Mouse (Mus musculus) cerebellum, adult 9-11 months (tissue): ENCODE results near the gene Csrp1.

Source experiments
- DNase-seq: peaks from one replicate; pipeline ENCODE4 v3.0.0; 2022

Gene Csrp1

GRCm38 (mm10) chr1:135698451-135698921 lies 21.4 kb upstream of the Csrp1 start:
- no peak for DNase-seq

GRCm38 (mm10) chr1:135698996-135699705 lies 20.7 kb upstream of the Csrp1 start:
- no peak for DNase-seq

- no peak for DNase-seq
Observed at GRCm38 (mm10) chr1:135699892-135700291, 20.0 kb upstream of the Csrp1 start.

GRCm38 (mm10) chr1:135700605-135701004 lies 19.3 kb upstream of the Csrp1 start:
- DNase-seq, result no peak

GRCm38 (mm10) chr1:135701314-135701713 lies 18.5 kb upstream of the Csrp1 start:
- no peak for DNase-seq

- DNase-seq, result no peak
Observed at GRCm38 (mm10) chr1:135702722-135703121, 17.1 kb upstream of the Csrp1 start.

GRCm38 (mm10) chr1:135704317-135704821 lies 15.5 kb upstream of the Csrp1 start:
- no peak for DNase-seq

- no peak for DNase-seq
Observed at GRCm38 (mm10) chr1:135708369-135708768, 11.5 kb upstream of the Csrp1 start.

- DNase-seq, result no peak
Observed at GRCm38 (mm10) chr1:135711126-135711525, 8.7 kb upstream of the Csrp1 start.

GRCm38 (mm10) chr1:135714028-135714815 lies 5.6 kb upstream of the Csrp1 start:
- no peak for DNase-seq

- no peak for DNase-seq
Observed at GRCm38 (mm10) chr1:135714901-135715609, 4.8 kb upstream of the Csrp1 start.

- no peak for DNase-seq
Observed at GRCm38 (mm10) chr1:135719486-135719885, 375 bp upstream of the Csrp1 start.

GRCm38 (mm10) chr1:135723016-135723415 lies 3.2 kb downstream of the Csrp1 start:
- no peak for DNase-seq

GRCm38 (mm10) chr1:135724134-135724533 lies 4.3 kb downstream of the Csrp1 start:
- no peak for DNase-seq

- DNase-seq, result no peak
Observed at GRCm38 (mm10) chr1:135725324-135725723, 5.5 kb downstream of the Csrp1 start.

GRCm38 (mm10) chr1:135725936-135726335 lies 6.1 kb downstream of the Csrp1 start:
- no peak for DNase-seq

- peak; percentile 40 for DNase-seq
Observed at GRCm38 (mm10) chr1:135728631-135729366, 8.9 kb downstream of the Csrp1 start.

- DNase-seq, result peak; percentile 32
Observed at GRCm38 (mm10) chr1:135729367-135729713, 9.5 kb downstream of the Csrp1 start.

GRCm38 (mm10) chr1:135729821-135730220 lies 10.0 kb downstream of the Csrp1 start:
- DNase-seq, result no peak

- no peak for DNase-seq
Observed at GRCm38 (mm10) chr1:135730296-135730695, 10.4 kb downstream of the Csrp1 start.

GRCm38 (mm10) chr1:135731393-135731792 lies 11.5 kb downstream of the Csrp1 start:
- no peak for DNase-seq

GRCm38 (mm10) chr1:135731897-135732684 lies 12.2 kb downstream of the Csrp1 start:
- DNase-seq, result no peak
